Mouse (Mus musculus) thymus, adult 2 months (tissue): ENCODE data around the gene Gab3.

Source experiments
- CTCF ChIP-seq: fragments of 200-500 bp; IDR thresholded peaks from 2 replicates; pipeline ENCODE4 v1.5.1; 2012; ENCODE audit warnings: mild to moderate bottlenecking, control low read depth, low read length, moderate library complexity, borderline replicate concordance; ENCODE audit not compliant: control insufficient read depth, poor library complexity, insufficient read depth; ENCODE audit errors: extremely low read depth
- POLR2A ChIP-seq: fragments of 200-500 bp; IDR thresholded peaks from 2 replicates; pipeline ENCODE4 v1.6.1; 2012; ENCODE audit warnings: mild to moderate bottlenecking, low read length, control low read depth, moderate library complexity; ENCODE audit not compliant: control insufficient read depth, poor library complexity, insufficient read depth; ENCODE audit errors: extremely low read depth

- TF ChIP-seq POLR2A (no peak), CTCF (no peak)
Measured at GRCm38 (mm10) chrX:75115550-75115949, 30.3 kb upstream of the Gab3 start.
